Mouse (Mus musculus) G1E (cell line): ENCODE results near the gene Robo2. TPM values are rescaled to one million over a fixed set of nuclear protein-coding genes. Genes with fewer than 3 reads are reported as not detected.

Source experiments
- ATAC-seq: 2 replicates; pipeline ENCODE4 v1.8.0; 2016; ENCODE audit warnings: mild to moderate bottlenecking; ENCODE audit not compliant: insufficient number of reproducible peaks, poor library complexity, low FRiP score, severe bottlenecking; ENCODE audit errors: extremely low read depth
- DNase-seq: peaks from one replicate; pipeline ENCODE4 v3.0.0; 2012; ENCODE audit warnings: low spot score
- H3K27me3 ChIP-seq: 2 replicates; pipeline ENCODE4 v1.6.1; 2012; ENCODE audit warnings: mild to moderate bottlenecking, low read length, inconsistent platforms; ENCODE audit not compliant: insufficient read depth
- H3K36me3 ChIP-seq: replicated peaks from 2 replicates; pipeline ENCODE3; 2012; ENCODE audit warnings: mild to moderate bottlenecking, inconsistent platforms
- H3K4me1 ChIP-seq: 2 replicates; pipeline ENCODE4 v1.6.1; 2012; ENCODE audit warnings: low read depth, low read length, inconsistent platforms, mixed read lengths; ENCODE audit not compliant: insufficient read depth
- H3K4me3 ChIP-seq: 2 replicates; pipeline ENCODE4 v1.5.1; 2012; ENCODE audit warnings: low read depth, mild to moderate bottlenecking, inconsistent platforms, low read length, moderate library complexity, mixed read lengths
- H3K9me3 ChIP-seq: replicated peaks from 2 replicates; pipeline ENCODE4 v1.6.1; 2012; ENCODE audit warnings: inconsistent platforms
- CTCF ChIP-seq: IDR thresholded peaks from 2 replicates; pipeline ENCODE4 v1.5.1; 2012; ENCODE audit warnings: low read depth, low read length, inconsistent platforms, mixed read lengths
- GATA1 ChIP-seq: IDR thresholded peaks from 2 replicates; pipeline ENCODE4 v1.6.1; 2012; ENCODE audit warnings: borderline replicate concordance, low read length, inconsistent platforms, mixed read lengths
- GATA2 ChIP-seq: IDR thresholded peaks from 2 replicates; pipeline ENCODE4 v1.6.1; 2012; ENCODE audit warnings: low read depth, low read length, inconsistent platforms, borderline replicate concordance
- POLR2AphosphoS5 ChIP-seq: IDR thresholded peaks from 2 replicates; pipeline ENCODE4 v1.6.1; 2012; ENCODE audit warnings: low read depth, low read length, inconsistent platforms; ENCODE audit not compliant: insufficient replicate concordance
- TAL1 ChIP-seq: conservative IDR thresholded peaks from 2 replicates; pipeline ENCODE4 v1.6.1; 2012; ENCODE audit warnings: low read depth, low read length, inconsistent platforms, mixed read lengths
- polyA plus RNA-seq: library from polyadenylated mRNA; stranded (reverse); fragments of >175 nt; gene quantifications from 2 replicates; pipeline ENCODE4 v1.2.3, GENCODE M21; 2012
- total RNA-seq, 2 experiments: library from RNA; stranded (forward) in 1 of 2; stranded (reverse) in 1 of 2; fragments of 200-1000 nt in 1 of 2; fragments of >200 nt in 1 of 2; fragmentation: Nextera tagmentation in 1 of 2; gene quantifications; 2 replicates each; pipeline ENCODE4 v1.2.3; 2014 to 2017

The Robo2 gene
- total and polyA plus RNA-seq, 3 experiments, result 0.44 TPM; not detected in 2

DNA sequence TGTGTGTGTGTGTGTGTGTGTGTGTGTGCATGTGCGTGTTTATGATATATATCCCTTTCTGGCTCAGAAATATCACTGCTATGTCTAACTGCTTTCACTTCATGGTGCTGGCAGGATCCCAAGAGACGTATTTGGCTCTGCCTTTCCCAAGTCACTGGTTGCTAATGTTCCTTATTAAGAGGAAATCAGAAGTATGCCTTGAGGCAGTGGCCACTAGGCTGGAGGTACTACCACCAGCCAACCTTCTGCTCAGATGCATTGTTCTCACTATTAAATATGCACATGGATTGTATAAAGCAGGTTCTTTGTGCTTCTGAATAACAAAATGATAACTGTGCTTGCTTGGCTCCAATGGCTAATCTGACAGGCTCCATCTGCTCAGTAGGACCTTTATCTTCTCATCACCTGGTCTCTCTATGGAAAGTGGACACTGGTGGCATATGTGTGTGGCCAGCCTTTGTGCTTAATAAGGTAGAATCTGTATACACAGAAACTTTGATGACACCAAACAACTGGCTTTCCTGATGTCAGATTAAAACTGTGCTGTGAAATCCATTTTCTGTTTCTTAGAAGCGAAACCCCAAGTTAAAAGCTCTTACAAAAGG, 229.0 kb downstream of the Robo2 start:
- Histone ChIP-seq H3K9me3 (no peaks in the 10 kb centered on the region), H3K36me3 (no peaks in the 10 kb centered on the region), H3K4me3 (no peak overlapping the region), H3K27me3 (no peaks in the 10 kb centered on the region), H3K4me1 (no peaks in the 10 kb centered on the region)
- ATAC-seq (no peak), DNase-seq (no peak)
- TF ChIP-seq GATA1 (no peak), POLR2AphosphoS5 (no peak), CTCF (no peak), TAL1 (no peak), GATA2 (no peak)

GRCm38 (mm10) chr16:74172673-74173072, 239.0 kb downstream of the Robo2 start:
- ATAC-seq, result no peak
- Histone ChIP-seq H3K27me3 (no peaks in the 10 kb centered on the region), H3K9me3 (no peaks in the 10 kb centered on the region), H3K4me1 (no peaks in the 10 kb centered on the region), H3K36me3 (no peaks in the 10 kb centered on the region), H3K4me3 (no peak overlapping the region)
- TF ChIP-seq GATA2, result no peak
- TF ChIP-seq CTCF, result no peak
- no peak for TF ChIP-seq GATA1
- no peak for TF ChIP-seq TAL1
- TF ChIP-seq POLR2AphosphoS5, result no peak
- no peak for DNase-seq

GRCm38 (mm10) chr16:74169642-74170041, 242.0 kb downstream of the Robo2 start:
- Histone ChIP-seq H3K9me3 (no peaks in the 10 kb centered on the region), H3K4me3 (no peak overlapping the region), H3K27me3 (no peaks in the 10 kb centered on the region), H3K36me3 (no peaks in the 10 kb centered on the region), H3K4me1 (no peaks in the 10 kb centered on the region)
- DNase-seq (no peak), ATAC-seq (no peak)
- no peak for TF ChIP-seq GATA2

DNA sequence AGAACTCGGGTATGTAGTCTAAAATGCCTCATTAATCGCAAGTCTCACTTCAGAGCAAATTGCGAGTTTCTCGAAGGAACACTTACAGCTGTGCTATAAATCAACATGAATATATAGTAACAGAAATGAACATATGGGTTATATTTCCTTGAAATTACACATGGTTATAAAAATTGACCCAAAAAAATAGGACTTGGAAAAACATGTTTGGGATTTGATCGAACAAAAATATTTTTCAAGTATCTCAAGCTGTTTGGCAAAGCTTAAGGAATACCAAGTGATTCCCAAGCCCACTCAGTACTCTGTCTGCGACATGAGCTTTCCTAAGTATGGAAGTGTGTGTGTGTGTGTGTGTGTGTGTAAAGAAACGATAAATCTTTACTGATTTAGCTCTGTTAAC, 242.5 kb downstream of the Robo2 start:
- H3K36me3 ChIP-seq, result no peaks in the 10 kb centered on the region
- H3K27me3 ChIP-seq, result no peaks in the 10 kb centered on the region
- no peak overlapping the region for H3K4me3 ChIP-seq
- H3K4me1 ChIP-seq, result no peaks in the 10 kb centered on the region
- H3K9me3 ChIP-seq, result no peaks in the 10 kb centered on the region
- TF ChIP-seq POLR2AphosphoS5, result no peak
- no peak for TF ChIP-seq TAL1
- no peak for TF ChIP-seq CTCF
- TF ChIP-seq GATA1, result no peak
- no peak for TF ChIP-seq GATA2
- ATAC-seq (no peak), DNase-seq (no peak)

DNA sequence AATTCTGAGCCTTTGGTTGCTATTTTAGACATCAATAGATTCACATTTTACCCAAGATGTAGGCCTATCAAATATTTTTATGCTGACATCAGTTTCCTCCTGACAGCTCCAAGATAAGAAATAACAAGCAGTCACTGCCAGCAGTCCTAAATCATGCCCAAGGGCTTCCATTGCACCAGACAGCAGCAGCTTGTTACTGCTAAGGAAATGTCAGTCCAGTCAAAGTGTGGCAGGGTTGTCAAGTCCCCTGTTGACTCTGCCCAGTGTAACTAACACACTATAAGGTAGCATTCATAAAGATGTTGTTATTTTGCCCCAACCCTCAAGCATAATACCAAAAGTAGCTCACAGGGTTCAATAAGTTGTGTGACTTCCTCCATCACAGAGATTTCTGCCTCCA, 243.8 kb downstream of the Robo2 start:
- no peaks in the 10 kb centered on the region for H3K36me3 ChIP-seq
- no peak for TF ChIP-seq TAL1
- no peak for TF ChIP-seq CTCF
- TF ChIP-seq POLR2AphosphoS5, result no peak
- no peak for TF ChIP-seq GATA2
- TF ChIP-seq GATA1, result no peak
- H3K27me3 ChIP-seq, result no peaks in the 10 kb centered on the region
- ATAC-seq (no peak), DNase-seq (no peak)
- no peaks in the 10 kb centered on the region for H3K4me1 ChIP-seq
- no peaks in the 10 kb centered on the region for H3K9me3 ChIP-seq
- H3K4me3 ChIP-seq, result no peak overlapping the region

GRCm38 (mm10) chr16:74162041-74162440, 249.6 kb downstream of the Robo2 start:
- no peak for ATAC-seq
- no peak for DNase-seq
- H3K4me1 ChIP-seq, result no peaks in the 10 kb centered on the region
- no peak for TF ChIP-seq CTCF
- no peak for TF ChIP-seq GATA2
- no peak for TF ChIP-seq GATA1
- no peak for TF ChIP-seq TAL1
- no peak for TF ChIP-seq POLR2AphosphoS5
- H3K27me3 ChIP-seq, result no peaks in the 10 kb centered on the region
- no peaks in the 10 kb centered on the region for H3K9me3 ChIP-seq
- no peak overlapping the region for H3K4me3 ChIP-seq
- no peaks in the 10 kb centered on the region for H3K36me3 ChIP-seq
